Mouse (Mus musculus) stomach, embryonic 15.5 days (tissue): Measurements from ENCODE around the gene Fam234a. TPM values are rescaled to one million over a fixed set of nuclear protein-coding genes. Genes with fewer than 3 reads are reported as not detected.

Experiments used
- polyA plus RNA-seq: library from polyadenylated mRNA; unstranded; fragments of >200 nt; fragmentation: Nextera tagmentation; extraction: Ambion mirVana; gene quantifications from 2 replicates; pipeline ENCODE4 v1.2.1, GENCODE M21; 2015

Gene Fam234a
- polyA plus RNA-seq, 1 experiment from 2014 or later = 73.6 TPM

Other genes starting within 250 kb of the Fam234a start
- gene Rab11fip3, start 174.7 kb downstream of the Fam234a start, polyA plus RNA-seq = 11.9 and 13.3 TPM in 2 replicates
- 39.3 and 42.0 TPM in 2 replicates for gene Decr2, start 153.9 kb downstream of the Fam234a start, polyA plus RNA-seq
- 86.2 and 88.8 TPM in 2 replicates for gene Nme4, start 148.6 kb downstream of the Fam234a start, polyA plus RNA-seq
- 6.6 and 7.2 TPM in 2 replicates for gene Tmem8, start 130.9 kb downstream of the Fam234a start, polyA plus RNA-seq
- 199 and 208 TPM in 2 replicates for gene Mrpl28, start 120.7 kb downstream of the Fam234a start, polyA plus RNA-seq
- gene Axin1, start 105.6 kb downstream of the Fam234a start, polyA plus RNA-seq = 18.3 and 20.5 TPM in 2 replicates
- gene Pdia2, start 45.2 kb downstream of the Fam234a start, polyA plus RNA-seq = 121 and 146 TPM in 2 replicates
- gene Rgs11, start 41.3 kb downstream of the Fam234a start, polyA plus RNA-seq = 27.2 and 32.1 TPM in 2 replicates
- gene Arhgdig, start 36.5 kb downstream of the Fam234a start, polyA plus RNA-seq = 118 and 143 TPM in 2 replicates
- 91.1 and 97.0 TPM in 2 replicates for gene Luc7l, start 8.7 kb upstream of the Fam234a start, polyA plus RNA-seq
- 2.5 and 2.6 TPM in 2 replicates for gene Neurl1b, start 170.6 kb upstream of the Fam234a start, polyA plus RNA-seq